Mouse (Mus musculus) embryo, embryonic 11.5 days (tissue): ENCODE data around the gene Adh7.

Experiments used
- DNase-seq: peaks from one replicate; pipeline ENCODE4 v3.0.0-alpha.2; 2012; ENCODE audit warnings: low read depth, low spot score

Adh7 gene

GRCm38 (mm10) chr3:138251156-138251555, 33.6 kb downstream of the Adh7 start:
- DNase-seq: no peak

GRCm38 (mm10) chr3:138254205-138254604, 36.6 kb downstream of the Adh7 start:
- no peak for DNase-seq

- DNase-seq: no peak
Measured at GRCm38 (mm10) chr3:138255366-138255765, 37.8 kb downstream of the Adh7 start.

GRCm38 (mm10) chr3:138255780-138256550, 38.4 kb downstream of the Adh7 start:
- DNase-seq: no peak

- DNase-seq: no peak
Measured at GRCm38 (mm10) chr3:138260721-138261669, 43.4 kb downstream of the Adh7 start, which contains the start of gene Adh1. Gene Adh1, plus strand, starts transcription at chr3:138260991.

GRCm38 (mm10) chr3:138262568-138262967, 45.0 kb downstream of the Adh7 start:
- DNase-seq: no peak

GRCm38 (mm10) chr3:138263154-138263930, 45.8 kb downstream of the Adh7 start:
- no peak for DNase-seq

GRCm38 (mm10) chr3:138264648-138265047, 47.1 kb downstream of the Adh7 start:
- no peak for DNase-seq

GRCm38 (mm10) chr3:138270507-138270906, 52.9 kb downstream of the Adh7 start:
- DNase-seq: no peak

- no peak for DNase-seq
Measured at GRCm38 (mm10) chr3:138271297-138271696, 53.7 kb downstream of the Adh7 start.

GRCm38 (mm10) chr3:138273080-138273479, 55.5 kb downstream of the Adh7 start:
- no peak for DNase-seq

- no peak for DNase-seq
Measured at GRCm38 (mm10) chr3:138275100-138275499, 57.5 kb downstream of the Adh7 start.

- no peak for DNase-seq
Measured at GRCm38 (mm10) chr3:138282556-138282955, 65.0 kb downstream of the Adh7 start.
